Mouse (Mus musculus): ENCODE measurements around the gene Gnaz.

DNA sequence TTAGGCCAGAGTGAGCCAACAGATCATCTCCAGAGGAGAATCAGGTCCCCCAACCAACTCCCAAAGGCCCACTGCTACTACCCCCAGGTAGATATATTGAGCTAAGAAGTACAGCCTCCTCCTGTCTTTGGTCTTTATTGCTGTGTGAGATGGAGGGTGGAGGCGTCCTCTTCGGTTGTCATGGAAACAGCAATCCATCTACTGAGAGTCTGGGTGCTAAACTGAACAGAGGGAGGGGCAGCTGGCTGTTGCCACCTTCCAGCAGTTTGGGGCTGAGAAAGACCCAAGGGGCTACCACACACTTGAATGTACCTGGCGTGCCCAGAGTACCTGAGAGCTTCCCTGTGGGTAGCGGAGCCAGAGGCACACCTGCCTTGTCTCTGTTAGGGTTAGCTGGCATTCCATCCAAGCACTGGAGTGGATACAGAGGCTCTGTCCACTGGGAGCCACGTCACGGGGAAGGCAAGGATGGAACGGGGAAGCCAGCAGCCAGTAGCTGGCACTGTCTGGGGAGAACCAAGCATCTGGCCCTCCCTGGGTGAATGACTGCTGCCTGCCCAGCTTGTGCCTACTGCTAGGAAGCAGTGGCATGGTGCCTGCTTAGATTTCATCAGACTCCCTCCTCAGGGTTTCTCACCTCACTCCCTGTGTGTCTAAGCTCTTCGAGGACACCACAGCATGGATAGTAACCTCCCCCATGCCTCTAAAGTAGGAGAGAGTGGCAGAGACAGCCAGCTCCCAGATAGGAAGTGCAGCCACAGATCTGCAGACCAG, 40.1 kb downstream of the Gnaz start:
- TF ChIP-seq POLR2A (IDR thresholded peaks at IDR 0.05; ENCODE audit: low read depth, low read length) (no peak), CTCF (IDR thresholded peaks at IDR 0.05; ENCODE audit: borderline replicate concordance, insufficient read depth, low read length) (no peak)

All from embryonic fibroblast, embryonic 13.5 days (primary cell).